Mouse (Mus musculus): ENCODE data around the gene Sema3g.
A peak's percentile ranks its signal among the peaks of the same experiment; 100 is the strongest.

Sema3g gene

DNA sequence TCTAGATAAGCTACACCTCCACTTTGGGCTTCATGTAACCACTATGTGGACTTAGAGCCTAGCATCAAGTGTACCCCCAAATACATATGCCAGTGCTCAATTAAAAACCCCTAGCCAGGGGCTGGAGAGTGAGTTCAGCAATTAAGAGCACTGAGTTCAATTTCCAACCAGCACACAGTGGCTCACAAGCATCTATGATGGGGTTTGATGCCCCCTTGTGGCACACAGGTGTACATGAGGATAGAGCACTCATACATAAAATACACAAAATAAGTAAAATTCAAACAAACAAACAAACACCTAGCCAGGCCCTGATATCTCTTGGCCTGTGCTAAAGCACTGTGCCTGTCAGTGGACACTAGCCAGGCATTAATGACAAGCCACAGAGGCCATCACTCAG is 21.7 kb upstream of the Sema3g start:
- DNase-seq (ENCODE audit: low spot score) = peak; percentile 34

- no peak for DNase-seq (ENCODE audit: low spot score)
Measured at GRCm38 (mm10) chr14:31197547-31198516, 19.8 kb upstream of the Sema3g start.

DNA sequence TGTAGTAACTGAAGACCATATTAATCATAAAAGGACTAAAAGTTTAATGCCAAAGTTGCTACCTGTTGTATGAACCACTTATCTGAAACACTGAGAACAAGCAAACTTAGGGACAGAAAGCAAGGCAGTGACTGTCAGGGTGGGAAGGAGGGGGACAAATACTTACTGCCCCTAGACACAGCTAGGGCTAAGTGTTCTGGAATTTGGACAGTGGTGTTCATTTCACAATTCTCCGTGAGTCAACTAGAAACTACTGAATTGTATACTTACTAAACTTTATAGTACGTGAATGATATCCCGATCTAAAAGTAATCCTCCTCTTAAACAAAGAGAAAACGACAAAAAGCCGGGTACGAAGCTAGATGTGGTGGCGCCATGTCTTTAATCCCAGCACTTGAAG is 18.1 kb upstream of the Sema3g start:
- no peak for DNase-seq (ENCODE audit: low spot score)

- no peak for DNase-seq (ENCODE audit: low spot score)
Measured at GRCm38 (mm10) chr14:31200038-31200437, 17.6 kb upstream of the Sema3g start.

- DNase-seq (ENCODE audit: low spot score) = no peak
Measured at GRCm38 (mm10) chr14:31204844-31205243, 12.8 kb upstream of the Sema3g start.

DNA sequence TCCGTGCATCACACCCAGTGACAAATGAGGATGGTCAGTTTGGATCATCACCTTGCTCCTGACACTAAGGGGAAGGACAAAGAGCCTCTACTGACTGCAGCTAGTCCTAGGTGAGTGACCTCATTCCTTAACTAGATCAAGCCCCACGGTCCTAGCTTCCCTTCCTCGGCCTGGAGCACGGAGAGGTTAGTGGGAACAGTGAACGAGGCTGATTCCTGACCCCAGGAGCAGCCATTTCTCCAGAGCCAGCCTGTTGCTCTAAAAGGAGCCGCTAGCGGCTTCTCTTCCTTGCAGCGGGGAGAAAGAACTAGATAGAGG is 12.5 kb upstream of the Sema3g start:
- peak; percentile 53 for DNase-seq (ENCODE audit: low spot score)

DNA sequence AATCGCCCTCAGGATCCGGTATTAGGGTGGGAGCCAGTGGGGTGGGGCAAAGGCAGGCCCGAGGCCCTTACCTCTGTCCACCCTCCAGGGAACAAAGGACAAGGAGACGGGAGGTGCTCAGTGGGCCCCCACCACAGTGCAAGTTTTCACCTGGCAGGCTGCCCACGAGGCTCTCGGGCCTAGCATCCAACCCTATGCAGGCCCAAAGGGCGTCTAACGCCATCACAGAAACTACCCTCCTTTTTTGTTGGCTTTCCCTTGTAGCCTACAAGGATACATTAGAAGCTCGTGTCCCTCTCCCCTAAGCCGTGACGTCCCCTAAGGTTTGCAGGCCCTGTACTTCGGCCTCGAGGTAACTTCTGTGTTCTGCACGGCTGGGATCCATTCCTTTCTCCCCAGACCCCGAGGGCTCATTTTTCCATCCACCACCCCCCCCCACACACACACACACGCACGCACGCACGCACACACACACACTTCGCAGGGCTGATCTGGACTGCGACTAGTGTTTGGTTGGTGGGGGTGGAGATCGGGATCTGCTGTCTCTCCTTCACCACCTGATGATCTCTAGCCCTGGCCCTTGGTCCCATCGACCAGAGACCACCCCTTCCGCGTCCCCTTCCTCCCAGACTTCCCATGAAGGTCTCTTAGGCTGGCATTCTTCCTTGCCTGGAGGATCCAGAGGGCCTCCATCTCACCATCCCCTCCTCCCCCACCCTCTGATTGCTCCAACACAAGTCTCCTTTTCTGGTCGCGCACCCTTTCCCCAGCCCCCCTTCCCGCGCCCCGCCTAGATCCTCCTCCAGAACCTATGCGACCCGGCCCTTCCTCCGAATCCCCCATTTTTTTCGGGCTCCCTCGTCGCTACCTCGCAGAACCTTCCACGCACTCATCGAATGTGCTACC is 11.8 kb upstream of the Sema3g start:
- peak; percentile 71 for DNase-seq (ENCODE audit: low spot score)

GRCm38 (mm10) chr14:31206472-31206981 is 11.1 kb upstream of the Sema3g start:
- peak; percentile 97 for DNase-seq (ENCODE audit: low spot score)

GRCm38 (mm10) chr14:31207070-31207830 is 10.4 kb upstream of the Sema3g start:
- DNase-seq (ENCODE audit: low spot score) = no peak

GRCm38 (mm10) chr14:31208084-31208483 is 9.6 kb upstream of the Sema3g start, which contains the start of gene Tnnc1:
Tnnc1 (plus strand) TSS chr14:31208312.
- no peak for DNase-seq (ENCODE audit: low spot score)

- DNase-seq (ENCODE audit: low spot score) = no peak
Measured at GRCm38 (mm10) chr14:31209133-31209557, 8.5 kb upstream of the Sema3g start.

DNA sequence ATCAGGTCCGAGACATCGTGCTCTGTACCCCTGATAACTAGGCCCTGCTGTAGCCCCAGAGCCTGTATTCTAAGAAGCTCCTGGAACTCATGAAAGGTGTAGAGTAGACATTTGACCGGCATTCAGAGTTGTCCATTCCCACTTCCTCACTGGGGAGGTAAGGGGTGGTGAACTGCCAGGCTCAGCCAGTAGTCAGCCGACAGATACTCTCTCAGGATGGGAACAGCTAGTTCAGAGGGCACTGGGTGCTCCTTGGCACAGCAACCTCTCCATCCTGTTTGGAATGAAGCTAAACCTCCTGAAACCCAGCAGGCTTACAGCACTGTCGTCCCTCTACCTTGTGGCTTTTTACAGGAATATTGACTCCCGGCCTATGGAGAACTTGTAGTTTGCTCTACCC is 5.8 kb upstream of the Sema3g start:
- DNase-seq (ENCODE audit: low spot score) = no peak

DNA sequence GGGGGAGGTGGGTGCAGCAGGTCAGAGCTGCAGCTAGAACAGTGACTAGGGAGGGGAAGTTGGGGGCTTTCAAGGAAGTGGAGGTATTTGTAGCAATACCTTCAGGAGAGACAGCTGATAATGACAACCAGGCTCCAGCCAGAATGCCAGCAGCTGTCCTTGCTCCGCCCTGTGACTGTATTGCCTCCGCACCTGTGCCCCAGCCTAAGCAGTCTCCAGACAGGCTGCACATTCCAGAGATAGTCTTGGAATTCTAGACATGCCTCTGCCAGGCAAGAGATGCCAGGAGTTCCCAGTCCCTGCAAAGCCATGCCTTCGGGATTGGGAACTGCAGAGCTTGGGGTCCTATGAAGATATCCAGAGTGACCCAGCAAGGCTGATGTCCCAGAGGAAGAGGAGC is 5.2 kb upstream of the Sema3g start:
- no peak for DNase-seq (ENCODE audit: low spot score)

DNA sequence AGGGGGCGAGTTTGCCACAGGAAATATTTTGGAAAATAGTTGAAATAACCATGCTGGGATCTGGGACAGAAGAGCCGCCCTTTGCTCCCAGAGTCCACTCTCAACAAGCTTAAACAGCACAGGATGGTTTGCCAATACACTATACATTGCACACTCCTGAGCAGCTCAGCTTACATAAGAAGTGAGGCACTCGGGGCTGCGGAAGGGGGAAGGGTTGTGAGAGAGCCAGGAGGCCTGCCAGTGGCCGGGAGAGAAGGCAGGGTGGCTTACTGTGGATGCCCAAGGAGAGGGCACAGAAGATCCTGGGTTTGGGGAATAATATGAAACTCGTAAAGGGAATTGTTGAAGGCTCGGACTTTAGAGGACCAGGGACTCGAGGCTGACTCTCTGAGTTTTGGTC is 3.8 kb upstream of the Sema3g start:
- no peak for DNase-seq (ENCODE audit: low spot score)

GRCm38 (mm10) chr14:31214684-31215083 is 3.0 kb upstream of the Sema3g start:
- DNase-seq (ENCODE audit: low spot score) = no peak

DNA sequence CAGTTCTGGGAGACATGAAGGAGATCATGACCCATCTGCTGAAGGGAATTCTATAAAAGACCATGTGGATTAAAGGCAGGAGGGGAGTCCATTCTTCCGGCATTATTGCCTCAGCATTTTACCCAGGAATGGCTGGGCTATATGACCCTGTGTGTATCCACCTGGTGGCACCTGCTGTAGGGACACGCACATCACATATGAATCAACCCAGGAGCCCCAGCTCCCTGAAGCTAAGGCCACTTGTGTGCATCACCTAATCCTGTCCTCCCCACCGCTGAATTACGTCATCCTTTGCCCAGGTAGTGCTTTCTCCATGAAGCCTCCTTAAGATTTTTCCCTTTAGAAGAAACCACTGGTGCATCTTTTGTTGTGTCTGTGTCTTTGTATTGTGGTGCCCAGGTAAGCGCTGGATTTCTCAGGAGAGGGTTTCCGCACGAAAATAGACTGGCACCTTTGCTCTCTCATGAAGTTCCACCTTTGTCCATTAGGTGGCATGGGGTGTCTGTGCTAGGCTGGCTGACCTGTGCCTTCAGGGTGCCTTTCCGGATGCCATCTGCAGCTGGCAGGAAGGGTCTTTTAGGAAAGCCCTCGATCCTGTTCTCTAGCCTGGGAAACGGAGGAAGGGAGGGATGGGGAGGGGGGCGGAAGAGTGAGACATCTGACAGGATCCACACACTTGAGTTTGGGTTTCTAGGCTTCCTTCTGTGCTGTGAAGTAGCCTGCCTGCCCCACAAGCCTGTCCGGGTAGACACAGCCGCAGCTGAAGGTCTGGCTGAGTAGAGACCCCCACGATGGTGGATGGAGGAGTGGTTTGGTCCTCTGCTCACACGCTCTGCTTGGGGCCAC is 2.3 kb upstream of the Sema3g start:
- DNase-seq (ENCODE audit: low spot score) = peak; percentile 83

GRCm38 (mm10) chr14:31216846-31217245 is 814 bp upstream of the Sema3g start, which contains the start of gene Nisch:
Nisch (minus strand) TSS chr14:31216946.
- DNase-seq (ENCODE audit: low spot score) = no peak

DNA sequence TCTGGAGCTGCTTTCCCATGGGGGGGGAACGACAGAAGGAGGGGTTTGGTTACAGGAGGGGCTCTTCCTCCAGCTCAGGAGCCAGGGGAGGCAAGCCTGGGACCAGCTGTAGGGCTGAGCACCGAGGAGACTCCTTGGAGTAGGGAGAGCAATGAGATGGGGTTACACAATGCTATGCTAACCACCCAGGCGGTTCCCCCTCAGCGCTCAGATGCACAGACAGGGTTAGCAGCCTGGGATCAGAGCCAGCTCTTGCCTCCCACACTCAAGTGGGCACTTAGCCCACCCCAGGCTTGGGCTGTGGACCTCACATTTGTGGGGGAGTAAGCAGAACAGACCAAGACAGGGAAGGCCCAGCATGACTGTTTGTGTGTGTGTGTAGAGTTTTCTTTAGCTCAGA is 9.3 kb downstream of the Sema3g start:
- DNase-seq (ENCODE audit: low spot score) = no peak

GRCm38 (mm10) chr14:31228234-31228633 is 10.6 kb downstream of the Sema3g start:
- no peak for DNase-seq (ENCODE audit: low spot score)

DNA sequence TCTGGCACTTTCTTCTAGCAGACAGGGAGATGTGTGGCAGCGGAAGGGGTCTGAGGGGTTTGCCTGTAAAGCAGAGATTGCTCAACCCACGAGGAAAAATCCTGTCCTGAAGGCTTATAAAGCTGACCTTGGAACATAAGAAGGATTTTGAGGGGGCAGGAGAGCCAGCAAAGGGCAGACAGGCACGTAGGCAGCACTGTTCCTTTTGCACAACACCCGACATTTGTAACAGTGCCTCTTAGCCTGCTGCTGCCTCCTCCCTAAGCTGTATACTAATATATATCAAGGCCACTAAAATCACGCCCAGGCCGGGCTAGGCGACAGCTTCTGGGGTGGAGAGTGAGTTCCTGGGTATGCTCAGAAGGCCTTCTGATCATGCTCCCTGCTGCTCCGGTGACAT is 12.8 kb downstream of the Sema3g start:
- DNase-seq (ENCODE audit: low spot score) = no peak

Measured in embryo, embryonic 10.5 days (tissue).